Mouse (Mus musculus) C2C12 (cell line): Measurements from ENCODE around the gene Hcls1.

Source experiments
- CTCF ChIP-seq: IDR thresholded peaks from one replicate; pipeline ENCODE4 v1.5.1; 2011; ENCODE audit not compliant: control insufficient read depth, insufficient read depth, insufficient read length
- MYOD1 ChIP-seq: IDR thresholded peaks from one replicate; pipeline ENCODE4 v1.6.1; 2011; ENCODE audit warnings: low read depth; ENCODE audit not compliant: control insufficient read depth, insufficient read length

GRCm38 (mm10) chr16:36934131-36934840 lies 497 bp upstream of the Hcls1 start:
- TF ChIP-seq CTCF (no peak), MYOD1 (no peak)
